Mouse (Mus musculus): ENCODE measurements around the gene Rpl21. TPM values are rescaled to one million over a fixed set of nuclear protein-coding genes. Genes with fewer than 3 reads are reported as not detected.

Rpl21 gene
- total RNA-seq (2015) (1,886 and 1,948 TPM in 2 replicates), total RNA-seq (2017) (1,623 and 1,719 TPM in 2 replicates)

DNA sequence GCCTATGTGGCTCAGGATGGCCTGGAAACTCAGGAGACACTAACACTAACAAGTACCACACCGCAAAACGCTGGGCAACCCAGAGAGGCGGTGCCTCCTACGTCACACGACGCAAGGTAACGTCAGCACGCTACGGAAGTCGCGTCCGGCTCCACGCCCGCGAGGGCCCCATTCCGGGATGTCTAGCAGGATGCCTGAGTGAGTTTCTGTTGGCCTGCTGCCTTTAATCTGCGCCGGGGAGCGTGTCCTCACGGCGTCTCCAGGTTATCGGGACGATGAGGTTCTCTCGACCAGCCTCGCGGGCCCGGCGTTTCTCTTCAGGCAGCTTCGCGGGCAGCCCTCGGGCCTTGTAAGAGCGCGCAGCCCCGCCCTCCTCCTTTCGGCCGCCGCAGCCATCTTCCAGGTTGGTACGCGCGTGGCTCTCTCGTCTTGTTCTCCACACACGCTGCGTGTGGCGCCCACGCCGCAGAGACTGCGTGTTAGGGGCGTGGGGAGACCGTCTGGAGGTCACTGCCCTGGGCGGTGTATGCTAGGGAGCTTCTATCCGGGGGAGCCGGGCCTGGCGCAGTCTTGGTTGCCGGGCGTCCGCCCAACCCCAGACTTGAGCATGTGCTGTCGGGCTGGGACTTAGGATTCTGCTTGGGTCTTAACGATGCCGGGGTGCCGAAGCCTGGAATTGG lies at the start of gene Rpl21:
Gene Rpl21 (plus strand): TSS at position 122 of the 680 bp plus-strand sequence.
- ATAC-seq (ENCODE audit: poor library complexity, severe bottlenecking): peak; percentile 91

DNA sequence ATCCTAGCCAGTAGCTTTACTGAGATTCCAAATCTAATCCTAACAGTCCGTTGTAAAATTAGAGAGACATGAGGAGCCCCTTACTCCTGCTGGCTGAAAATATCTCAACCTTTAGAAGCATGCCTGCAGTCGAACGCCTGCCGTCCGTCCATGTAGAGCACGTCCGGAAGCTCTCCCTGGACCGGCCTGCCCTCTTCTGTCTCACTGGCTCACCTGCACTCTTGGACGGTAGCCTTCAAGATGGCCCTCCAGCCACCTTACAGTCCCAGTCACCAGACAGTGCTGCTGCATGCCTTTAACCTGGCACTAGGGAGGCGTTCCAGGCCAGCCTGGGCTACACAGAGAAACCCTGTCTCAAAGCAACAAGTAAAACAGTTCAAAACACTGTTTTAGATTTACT lies 49.4 kb upstream of the Rpl21 start:
- no peak for ATAC-seq (ENCODE audit: poor library complexity, severe bottlenecking)

DNA sequence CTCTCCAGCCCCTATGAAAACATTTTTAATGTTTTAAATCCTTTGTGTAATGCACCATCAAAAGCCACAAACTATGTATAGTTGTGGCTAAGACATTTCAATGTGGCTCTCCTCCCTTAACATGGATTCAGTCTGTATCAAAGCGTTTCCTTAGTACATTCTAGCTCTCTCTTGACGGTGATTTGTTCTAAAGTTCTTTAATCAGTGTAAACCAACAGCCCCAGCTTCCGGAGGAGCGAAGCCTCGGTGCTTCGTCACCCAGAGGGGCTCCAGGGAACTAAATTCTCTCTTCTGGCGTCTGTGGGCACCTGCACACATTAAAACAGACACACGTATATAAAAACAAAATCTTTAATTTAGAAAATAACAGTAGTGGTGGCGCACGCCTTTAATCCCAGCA lies 48.8 kb upstream of the Rpl21 start:
- no peak for ATAC-seq (ENCODE audit: poor library complexity, severe bottlenecking)

DNA sequence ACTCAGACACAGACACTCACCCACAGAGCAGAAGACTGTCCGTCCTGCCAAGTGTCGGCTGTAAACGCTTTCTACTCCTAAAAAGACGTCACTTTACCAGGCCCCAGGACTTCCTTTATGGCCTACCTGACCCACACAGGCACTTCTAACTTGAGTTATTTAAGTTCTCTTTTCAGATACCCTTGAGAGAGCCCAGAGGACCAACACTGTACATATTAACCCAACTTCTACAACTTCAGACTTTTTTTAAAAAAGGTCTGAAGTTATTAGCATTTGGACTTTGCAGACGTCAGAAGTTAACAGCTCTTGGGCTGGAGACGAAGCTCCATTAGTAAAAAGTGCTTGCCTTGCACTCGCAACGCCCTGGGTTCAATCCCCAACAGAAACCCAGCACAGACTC lies 46.6 kb upstream of the Rpl21 start:
- no peak for ATAC-seq (ENCODE audit: poor library complexity, severe bottlenecking)

DNA sequence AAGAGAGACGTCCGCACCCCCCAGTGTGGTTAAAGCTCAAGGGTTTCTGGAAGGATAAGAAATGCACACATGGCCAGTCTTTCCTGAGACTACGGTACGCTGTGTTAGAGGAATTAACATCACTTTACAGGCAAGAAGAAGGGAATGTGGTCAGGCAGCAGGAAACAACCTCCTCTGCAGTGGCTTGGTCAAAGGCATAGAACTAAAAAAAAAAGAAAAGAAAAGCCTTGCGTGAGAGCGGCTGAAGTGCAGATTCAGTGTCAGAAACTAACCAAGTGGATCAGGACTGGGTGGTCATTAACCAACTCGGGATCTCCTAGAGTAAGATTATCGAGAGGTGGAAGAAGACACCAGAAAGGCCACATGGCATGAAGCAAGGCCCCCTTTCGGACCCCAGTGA lies 43.3 kb upstream of the Rpl21 start:
- no peak for ATAC-seq (ENCODE audit: poor library complexity, severe bottlenecking)

DNA sequence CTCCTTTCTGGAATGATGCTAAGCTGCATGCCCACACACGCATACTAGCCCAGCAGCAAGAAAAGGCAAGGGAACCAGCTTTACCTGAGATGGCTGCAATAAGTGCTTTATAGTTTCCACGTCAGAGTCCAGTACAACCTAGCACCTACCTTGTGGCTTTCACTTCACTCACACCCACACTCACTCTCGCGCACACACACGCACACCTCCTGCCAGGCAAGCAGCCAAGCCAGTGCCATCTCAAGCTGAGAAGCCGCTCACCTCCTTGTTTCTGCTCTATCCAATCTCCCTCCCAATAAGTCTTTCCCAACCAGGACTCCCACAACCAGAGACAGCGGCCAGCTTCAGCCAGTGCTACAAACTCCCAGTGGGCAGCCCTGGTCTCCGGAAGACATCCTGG lies 41.7 kb upstream of the Rpl21 start:
- ATAC-seq (ENCODE audit: poor library complexity, severe bottlenecking): no peak

DNA sequence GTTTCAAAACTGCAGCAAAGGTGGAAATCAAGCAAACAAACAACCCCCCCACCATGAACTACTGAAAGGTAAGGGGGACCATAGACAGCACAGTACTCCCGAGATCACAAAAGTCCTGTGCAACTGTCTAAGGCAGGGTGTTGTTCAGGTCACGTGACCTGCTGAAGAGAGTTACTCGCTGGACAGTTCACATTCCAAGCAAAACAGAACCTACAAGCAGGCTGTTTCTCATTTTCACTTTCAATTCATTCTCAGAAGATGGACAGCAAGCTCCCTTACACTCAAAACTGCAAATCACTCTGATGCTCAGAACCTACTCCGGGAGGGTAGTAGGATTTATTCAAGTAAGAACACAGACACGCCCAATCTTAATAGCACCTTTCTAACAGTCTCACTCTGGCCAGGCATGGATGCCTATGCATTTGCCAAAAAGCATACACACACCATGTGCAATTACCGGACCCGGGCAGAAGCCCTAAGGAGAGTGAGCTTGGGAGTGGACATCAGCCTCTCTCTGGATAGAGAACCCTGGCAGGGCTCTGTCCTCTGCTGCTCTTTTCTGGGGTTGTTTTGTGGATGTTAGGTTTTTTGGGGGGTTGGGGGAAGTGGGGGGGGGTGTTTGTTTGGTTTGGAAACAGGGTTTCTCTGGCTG lies 40.4 kb upstream of the Rpl21 start:
- peak; percentile 10; the same call in 1 of the 2 replicates for ATAC-seq (ENCODE audit: poor library complexity, severe bottlenecking)

DNA sequence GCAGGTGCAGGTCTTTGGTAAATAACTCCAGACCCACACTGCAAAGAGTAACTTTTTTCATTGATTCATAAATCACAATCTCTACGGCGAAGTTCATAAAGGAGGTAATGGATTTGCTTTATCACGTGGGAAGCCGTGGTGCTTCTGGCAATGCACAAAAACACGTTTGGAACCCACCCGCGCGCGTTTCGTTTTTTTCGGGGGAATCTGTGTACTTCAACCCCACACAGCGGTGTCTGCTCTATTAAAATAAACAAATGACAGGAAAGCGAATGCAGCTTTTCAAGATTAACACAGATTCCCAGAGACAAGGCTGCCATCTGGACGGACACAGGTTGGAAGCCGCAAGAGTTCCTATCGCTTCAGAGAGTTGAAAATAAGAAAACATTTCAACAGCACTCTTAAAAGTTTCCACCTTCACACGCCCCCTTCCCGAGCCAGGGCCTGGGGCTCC lies 39.0 kb upstream of the Rpl21 start:
- no peak for ATAC-seq (ENCODE audit: poor library complexity, severe bottlenecking)

DNA sequence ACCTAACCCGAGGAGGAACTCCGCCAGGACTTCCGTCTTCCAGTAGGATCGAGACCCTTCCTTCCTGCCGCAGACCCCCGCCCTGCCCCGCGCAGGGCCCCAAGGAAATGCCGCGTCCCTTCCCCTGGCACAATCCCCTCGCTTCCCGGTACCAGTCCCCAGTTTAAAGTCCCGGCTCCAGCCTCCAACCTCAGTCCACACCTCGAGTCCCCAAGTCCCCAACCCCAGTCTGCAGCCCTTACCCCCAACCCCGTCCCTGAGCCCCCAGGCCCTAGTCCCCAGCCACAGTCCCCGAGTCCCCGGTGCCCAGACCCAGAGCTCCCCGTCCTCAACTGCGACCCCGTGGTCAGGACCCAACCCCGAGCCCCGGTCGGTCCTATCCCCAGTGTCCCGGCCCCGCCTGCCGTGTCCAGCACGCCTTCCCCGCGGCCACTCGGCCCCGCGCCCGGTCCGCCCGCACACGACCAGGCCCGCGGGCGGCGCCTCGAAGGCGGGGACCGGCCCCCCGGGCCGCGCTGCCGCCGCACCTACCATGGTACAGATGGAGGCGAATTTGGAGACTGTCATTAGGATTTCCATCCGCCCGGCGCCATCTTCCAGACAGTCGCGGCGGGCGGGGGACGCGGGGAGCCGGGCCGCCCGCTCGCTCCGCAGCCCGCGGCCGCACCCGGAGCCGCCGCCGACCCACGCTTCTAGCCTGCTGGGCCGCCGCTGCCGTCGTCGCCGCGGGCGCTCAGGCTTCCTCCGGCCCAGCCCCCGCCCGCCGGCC lies 38.4 kb upstream of the Rpl21 start:
- ATAC-seq (ENCODE audit: poor library complexity, severe bottlenecking): peak; percentile 19

DNA sequence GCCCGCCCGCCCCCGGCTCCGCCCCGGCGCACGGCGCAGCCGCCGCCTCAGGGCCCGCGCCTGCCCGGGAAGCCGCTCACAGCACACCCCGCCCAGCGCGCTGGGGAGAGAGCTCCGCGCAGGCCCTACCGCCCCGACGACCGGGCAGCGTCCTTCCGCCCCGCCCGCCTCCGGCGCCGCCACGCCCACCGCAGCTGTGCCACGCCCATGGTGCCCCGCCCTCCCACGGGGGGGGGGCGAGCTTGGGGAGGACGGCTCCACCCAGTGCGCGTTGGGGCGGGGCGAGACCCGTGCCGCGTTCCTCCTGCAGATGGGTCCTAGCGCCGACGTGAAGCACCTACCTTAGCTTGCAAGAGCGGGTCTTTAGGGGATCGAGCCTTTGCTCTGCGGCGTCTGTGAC lies 37.8 kb upstream of the Rpl21 start, which contains the start of gene Usp12:
Gene Usp12 (minus strand): TSS at position 154 of the 400 bp plus-strand sequence.
- ATAC-seq (ENCODE audit: poor library complexity, severe bottlenecking): peak; percentile 88

DNA sequence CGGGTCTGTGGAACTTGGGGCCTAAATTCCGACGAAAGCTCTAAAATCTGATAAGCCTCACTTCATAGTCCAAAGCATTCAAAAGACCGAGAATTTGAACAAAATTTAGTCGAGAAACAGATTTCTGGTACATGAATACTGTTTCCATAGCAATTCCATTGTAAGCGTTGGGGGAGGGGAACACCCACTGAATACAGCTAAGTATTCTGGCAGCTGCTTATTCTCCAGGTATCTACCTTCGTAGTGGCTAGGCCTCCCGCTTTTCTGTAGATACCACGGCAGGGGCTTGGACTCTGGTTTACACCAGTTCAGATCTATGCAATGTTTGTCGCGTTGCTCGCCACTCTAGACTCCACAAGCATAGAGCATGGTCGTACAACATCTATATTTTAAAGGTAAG lies 37.0 kb upstream of the Rpl21 start:
- no peak for ATAC-seq (ENCODE audit: poor library complexity, severe bottlenecking)

DNA sequence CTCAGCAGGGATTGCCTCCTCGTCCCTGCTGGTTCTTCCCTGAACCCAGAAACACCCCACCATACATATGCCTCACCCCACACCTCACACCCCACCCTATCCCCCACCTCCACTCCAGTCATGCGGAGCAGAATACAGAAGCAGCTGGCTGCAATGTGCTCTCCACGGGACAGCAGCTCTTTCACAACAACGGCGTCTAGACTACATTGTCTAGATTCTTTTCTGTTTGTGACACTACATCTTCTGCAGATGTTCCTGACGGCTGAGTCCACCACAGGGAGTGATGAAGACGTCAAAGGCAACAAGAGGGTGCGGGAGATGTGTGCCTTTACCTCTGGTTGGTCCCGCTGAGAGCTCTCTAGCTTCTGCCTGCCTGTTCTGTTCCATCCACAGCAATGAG lies 34.7 kb upstream of the Rpl21 start:
- ATAC-seq (ENCODE audit: poor library complexity, severe bottlenecking): no peak

DNA sequence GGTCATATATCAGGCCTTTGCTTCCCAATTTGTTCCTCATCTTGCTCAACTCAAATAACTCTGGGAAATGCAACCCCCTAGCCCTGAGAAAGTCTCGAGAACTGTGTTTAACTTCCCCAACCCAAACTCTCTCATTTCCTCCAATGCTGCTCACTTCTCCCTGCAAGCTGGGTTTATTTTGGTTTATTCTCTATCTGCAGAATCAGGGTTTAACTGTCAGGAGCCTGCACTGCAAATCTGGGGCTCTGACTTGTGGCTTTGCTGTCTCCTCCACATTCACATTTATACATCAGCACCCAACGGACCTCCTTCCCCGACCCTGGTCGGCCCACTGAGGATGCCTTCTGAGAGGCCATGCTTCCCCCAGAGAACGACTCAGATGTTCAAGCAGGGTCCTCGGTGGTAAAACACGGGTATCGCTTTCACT lies 26.7 kb upstream of the Rpl21 start:
- ATAC-seq (ENCODE audit: poor library complexity, severe bottlenecking): peak; percentile 87

DNA sequence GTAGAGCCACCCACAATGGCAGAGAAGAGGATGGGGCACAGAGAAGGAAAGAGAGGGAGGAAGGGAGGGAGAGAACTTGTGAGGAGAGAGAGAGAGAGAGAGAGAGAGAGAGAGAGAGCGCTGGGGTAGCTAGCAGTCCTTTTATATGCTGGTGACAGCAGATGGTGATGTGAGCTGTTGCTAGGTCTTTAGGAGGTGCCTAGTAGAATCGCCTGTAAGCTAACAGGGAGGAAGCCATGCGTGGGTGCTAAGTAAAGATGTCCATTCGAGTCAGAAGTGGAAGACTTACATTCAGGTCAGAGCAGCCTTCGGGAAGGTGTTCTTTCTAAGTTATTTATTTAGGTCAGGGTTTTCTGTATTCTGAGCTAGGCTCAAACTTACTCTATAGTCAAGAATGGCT lies 22.7 kb upstream of the Rpl21 start:
- no peak for ATAC-seq (ENCODE audit: poor library complexity, severe bottlenecking)

DNA sequence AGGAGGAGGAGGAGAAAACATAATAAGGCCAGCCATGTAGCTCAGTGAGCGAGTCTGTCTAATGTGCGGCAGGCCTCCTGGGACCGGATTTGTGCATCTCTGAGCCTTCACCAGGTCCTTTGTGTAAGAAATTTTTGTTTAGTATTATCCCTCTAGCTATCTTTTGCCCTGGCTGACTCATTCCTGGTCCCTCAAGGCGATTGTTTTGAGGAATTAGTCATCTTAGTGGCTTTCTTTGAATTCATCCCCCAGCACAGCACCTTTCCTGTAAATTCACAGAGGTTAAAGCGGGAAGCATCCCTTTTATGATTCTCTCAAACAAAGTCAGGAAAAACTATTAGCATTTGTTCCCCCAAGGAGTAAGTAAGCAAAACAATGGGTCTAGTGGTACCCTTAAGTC lies 19.8 kb upstream of the Rpl21 start:
- ATAC-seq (ENCODE audit: poor library complexity, severe bottlenecking): no peak

DNA sequence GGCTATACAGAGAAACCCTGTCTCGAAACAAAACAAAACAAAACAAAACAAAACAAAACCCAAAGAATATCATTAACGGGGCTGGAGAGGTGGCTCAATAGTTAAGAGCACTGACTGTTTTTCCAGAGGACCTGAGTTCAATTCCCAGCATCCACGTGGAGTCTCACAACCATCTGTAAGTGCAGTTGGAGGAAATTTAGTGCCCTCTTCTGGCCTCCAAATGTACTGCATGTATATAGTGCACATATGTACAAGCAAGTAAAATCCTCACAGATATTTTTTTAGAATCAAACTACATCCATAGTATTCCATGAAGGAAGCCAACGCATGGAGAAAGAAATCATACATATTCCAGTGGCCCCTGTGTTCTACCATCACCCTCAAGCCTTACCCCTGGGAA lies 19.3 kb upstream of the Rpl21 start:
- ATAC-seq (ENCODE audit: poor library complexity, severe bottlenecking): no peak

DNA sequence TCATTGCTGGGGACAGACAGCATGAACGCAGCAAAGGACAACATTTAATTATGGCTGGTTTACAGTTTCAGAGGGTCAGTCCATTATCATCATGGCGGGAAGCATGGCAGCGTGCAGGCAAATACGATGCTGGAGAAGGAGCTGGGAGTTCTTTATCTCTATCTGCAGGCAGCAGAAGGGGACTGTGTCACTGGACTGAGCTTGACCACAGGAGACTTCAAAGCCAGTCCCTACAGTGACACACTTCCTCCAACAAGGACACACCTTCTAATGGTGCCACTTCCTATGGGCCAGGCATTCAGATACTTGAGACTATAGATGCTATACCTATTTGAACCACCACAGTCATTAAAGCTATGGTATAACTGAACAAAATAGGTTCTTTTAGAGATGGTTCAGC lies 17.3 kb upstream of the Rpl21 start:
- no peak for ATAC-seq (ENCODE audit: poor library complexity, severe bottlenecking)

DNA sequence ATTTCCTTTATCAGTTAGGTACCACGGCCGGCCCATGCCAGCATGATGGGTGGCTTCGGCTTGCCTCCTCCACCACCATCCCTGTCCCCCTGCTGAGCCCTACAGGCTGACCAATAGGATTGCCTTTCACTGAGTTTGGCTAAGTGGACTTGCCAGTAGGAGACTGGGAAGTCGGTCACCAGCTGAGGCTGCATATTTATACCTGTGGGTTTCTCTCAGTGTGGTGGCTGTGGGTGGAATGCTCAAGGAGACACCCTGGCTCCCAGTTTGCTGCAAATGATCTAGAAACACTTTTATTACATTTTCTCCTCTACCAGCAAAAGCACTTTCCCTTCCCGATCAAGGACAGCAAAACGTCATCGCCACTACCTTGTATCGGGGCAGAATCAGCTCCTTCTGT lies 15.1 kb upstream of the Rpl21 start:
- ATAC-seq (ENCODE audit: poor library complexity, severe bottlenecking): no peak

DNA sequence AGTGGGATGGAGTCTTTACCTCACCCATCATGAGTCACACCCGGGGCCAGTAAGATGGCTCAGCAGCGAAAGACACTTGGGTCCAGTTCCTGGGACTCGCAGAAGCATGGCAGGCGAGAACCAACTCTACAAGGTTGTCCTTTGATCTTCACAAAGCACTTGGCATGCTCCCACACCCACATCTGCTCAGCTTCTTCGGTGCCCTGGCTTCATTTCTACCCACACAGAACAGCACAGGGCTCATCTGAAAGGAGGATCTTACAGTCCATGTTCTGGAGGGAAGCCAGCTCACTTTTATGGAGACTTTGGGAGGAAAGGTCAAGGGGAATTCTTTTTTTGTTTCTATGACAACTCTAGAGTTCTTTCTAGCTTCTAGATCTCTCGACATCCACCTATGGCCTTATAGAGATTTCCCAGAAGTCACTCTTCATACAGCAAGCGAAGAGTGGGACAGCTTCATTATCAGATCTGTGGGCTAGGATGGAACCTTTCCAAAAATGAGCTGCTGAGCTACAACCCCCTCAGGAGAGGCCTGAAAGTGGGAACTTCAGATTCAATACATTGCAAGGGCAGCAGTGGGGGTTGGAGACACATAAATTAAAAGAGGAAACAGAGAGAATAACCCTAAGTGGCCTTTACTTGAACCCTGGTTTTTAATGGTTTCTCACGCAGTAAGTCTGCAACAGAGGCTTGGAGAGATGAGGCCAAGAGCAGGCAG lies 13.6 kb upstream of the Rpl21 start:
- ATAC-seq (ENCODE audit: poor library complexity, severe bottlenecking): peak; percentile 39; the same call in 1 of the 2 replicates

DNA sequence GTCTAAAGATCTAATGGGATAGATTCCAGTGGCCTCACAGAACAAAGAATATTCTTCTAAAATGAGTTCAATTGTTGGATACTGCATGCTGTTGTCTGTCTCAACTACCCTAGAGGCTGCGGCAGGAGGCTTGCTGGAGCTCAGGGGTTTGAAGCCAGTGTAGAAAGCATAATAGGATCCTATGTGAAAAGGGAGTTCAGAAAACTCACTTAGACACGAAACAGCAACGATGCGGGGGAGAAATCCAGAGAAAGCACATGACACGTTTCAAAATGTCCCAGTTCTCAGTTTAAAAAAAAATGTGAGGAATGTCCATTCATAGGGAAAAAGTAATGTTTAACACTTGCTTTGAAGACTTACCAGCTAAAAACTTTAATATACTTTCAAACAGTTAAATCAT lies 9.7 kb upstream of the Rpl21 start:
- ATAC-seq (ENCODE audit: poor library complexity, severe bottlenecking): no peak

DNA sequence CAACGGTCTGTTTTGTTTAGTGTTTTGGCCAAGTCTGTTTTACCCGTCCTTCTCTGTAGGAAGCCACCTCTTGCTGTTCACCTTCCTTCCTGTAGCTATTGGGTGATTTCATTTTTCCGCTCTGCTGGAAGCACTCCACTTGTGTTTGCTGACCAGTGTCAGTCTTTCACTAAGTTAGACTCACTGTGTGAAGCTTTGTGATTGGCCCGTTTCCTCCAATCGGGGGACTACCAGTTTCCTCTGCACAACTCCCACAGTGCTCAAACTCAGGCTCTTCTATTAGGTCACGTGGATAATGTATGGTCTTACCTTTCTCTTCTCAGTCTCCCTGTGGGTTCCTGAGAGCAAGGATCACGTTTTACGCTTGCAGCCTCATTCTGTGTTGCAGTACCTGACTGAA lies 3.2 kb upstream of the Rpl21 start:
- ATAC-seq (ENCODE audit: poor library complexity, severe bottlenecking): peak; percentile 49
